Mouse (Mus musculus): ENCODE measurements around the gene Rnf5.

GRCm38 (mm10) chr17:34589206-34589605 is 14.3 kb downstream of the Rnf5 start:
- TF ChIP-seq CTCF (IDR thresholded peaks at IDR 0.05; ENCODE audit: borderline replicate concordance, extremely low read depth, insufficient read depth, insufficient read length) = no peak
- TF ChIP-seq POLR2A (IDR thresholded peaks at IDR 0.05; ENCODE audit: borderline replicate concordance, extremely low read depth, insufficient read depth, insufficient read length, poor library complexity, severe bottlenecking) = no peak

Measured in brain, embryonic 14.5 days (tissue).